Mouse (Mus musculus) stomach, postnatal 0 days (tissue): ENCODE measurements around the gene Nacad. TPM values are rescaled to one million over a fixed set of nuclear protein-coding genes. Genes with fewer than 3 reads are reported as not detected.
A peak's percentile ranks its signal among the peaks of the same experiment; 100 is the strongest.

Experiments used
- ATAC-seq: fragments of 200-750 bp; cut with Nextera tagmentation; 2 replicates; pipeline ENCODE4 v1.8.0; 2017; ENCODE audit not compliant: low FRiP score, low TSS enrichment
- DNase-seq: peaks from one replicate; pipeline ENCODE4 v3.0.0-alpha.2; 2016; ENCODE audit warnings: low spot score
- H3K27ac ChIP-seq: fragments of 300-500 bp; sonication (generic); replicated peaks from 2 replicates; pipeline ENCODE4 v1.5.1; 2014; ENCODE audit warnings: mild to moderate bottlenecking, control low read depth
- H3K27me3 ChIP-seq: fragments of 300-500 bp; sonication (generic); 2 replicates; pipeline ENCODE4 v1.6.1; 2014; ENCODE audit warnings: low read length; ENCODE audit not compliant: control insufficient read depth, insufficient read depth
- H3K36me3 ChIP-seq: fragments of 300-500 bp; sonication (generic); 2 replicates; pipeline ENCODE4 v1.6.1; 2014; ENCODE audit warnings: low read length, mixed read lengths; ENCODE audit not compliant: control insufficient read depth, insufficient read depth
- H3K4me1 ChIP-seq: fragments of 300-500 bp; sonication (generic); replicated peaks from 2 replicates; pipeline ENCODE4 v1.6.1; 2014; ENCODE audit warnings: antibody characterized with exemption; ENCODE audit not compliant: control insufficient read depth, insufficient read depth
- H3K4me2 ChIP-seq: fragments of 300-500 bp; sonication (generic); replicated peaks from 2 replicates; pipeline ENCODE4 v1.6.1; 2014; ENCODE audit warnings: low read depth, mild to moderate bottlenecking, control low read depth, moderate library complexity
- H3K4me3 ChIP-seq: fragments of 300-500 bp; sonication (generic); 2 replicates; pipeline ENCODE4 v1.5.1; 2014; ENCODE audit warnings: low read depth, low read length, control low read depth
- H3K9ac ChIP-seq: fragments of 300-500 bp; sonication (generic); 2 replicates; pipeline ENCODE4 v1.6.1; 2014; ENCODE audit warnings: mild to moderate bottlenecking, low read length, control low read depth, mixed read lengths
- H3K9me3 ChIP-seq: fragments of 300-500 bp; sonication (generic); 2 replicates; pipeline ENCODE4 v1.6.1; 2016; ENCODE audit warnings: low read length; ENCODE audit not compliant: control insufficient read depth
- CTCF ChIP-seq: IDR thresholded peaks from 2 replicates; pipeline ENCODE4 v1.5.1; 2016; ENCODE audit warnings: antibody characterized with exemption, low read depth, mild to moderate bottlenecking, moderate library complexity
- EP300 ChIP-seq: optimal IDR thresholded peaks from 2 replicates; pipeline ENCODE3; 2016; ENCODE audit warnings: antibody characterized with exemption
- WGBS: fragments of 180-500 bp; shearing (Covaris S2); extraction: QIAGEN DNeasy Blood & Tissue Kit; methylation state at CpG from one replicate; pipeline ENCODE4 v1.1.7; 2014; 5-methylcytosine and 5-hydroxymethylcytosine counted together
- polyA plus RNA-seq: library from polyadenylated mRNA; unstranded; fragments of >200 nt; fragmentation: Nextera tagmentation; extraction: Ambion mirVana; gene quantifications from 2 replicates; pipeline ENCODE4 v1.2.1, GENCODE M21; 2015

Nacad gene
- polyA plus RNA-seq, 1 experiment from 2014 or later, result 7.3 TPM

DNA sequence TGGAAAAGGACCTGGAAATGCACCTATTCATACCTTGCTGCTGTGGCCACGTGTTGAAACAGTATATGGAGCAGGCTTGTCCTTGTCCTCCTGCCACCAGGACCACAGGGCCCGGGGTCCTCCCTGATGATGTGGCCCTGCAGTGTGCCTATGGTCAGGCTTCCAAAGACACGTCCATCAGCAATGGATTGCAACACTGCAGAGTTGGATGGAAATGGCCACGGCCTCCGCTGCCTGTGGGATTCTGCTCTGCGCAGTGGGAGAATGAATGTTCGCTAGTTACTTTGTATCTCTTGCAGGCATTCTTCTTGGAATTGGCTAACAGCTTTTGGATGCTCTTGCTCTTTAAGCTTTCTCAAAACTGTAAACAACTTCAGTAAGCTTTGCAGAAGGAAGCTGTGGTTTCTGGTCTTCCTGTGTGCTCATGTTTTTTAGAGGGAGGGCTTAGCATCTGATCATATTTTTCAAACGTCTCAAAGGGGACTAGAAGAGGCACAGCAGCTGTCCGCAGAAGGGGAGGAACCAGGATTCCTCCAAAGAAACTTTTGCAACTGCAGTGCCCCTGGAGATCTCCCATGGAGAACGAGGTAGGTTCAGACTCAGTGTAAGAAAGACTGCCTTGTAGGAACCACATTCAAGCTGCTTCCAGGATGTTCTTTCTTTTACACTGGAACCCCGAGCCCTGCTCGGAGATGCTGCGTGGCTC lies 45.0 kb downstream of the Nacad start:
- DNase-seq, result no peak
- 65% methylated on average over 13 of the region's 13 CpGs for WGBS
- H3K4me3 ChIP-seq, result peak overlapping the region; percentile 17; the same call in 1 of the 2 replicates
- no peak for TF ChIP-seq CTCF
- TF ChIP-seq EP300, result no peak
- H3K4me1 ChIP-seq, result no peaks in the 10 kb centered on the region
- H3K9ac ChIP-seq, result no peak overlapping the region
- H3K27me3 ChIP-seq, result no peaks in the 10 kb centered on the region
- H3K4me2 ChIP-seq, result peak overlapping the region; percentile 33
- H3K9me3 ChIP-seq, result no peaks in the 10 kb centered on the region
- H3K36me3 ChIP-seq, result no peaks in the 10 kb centered on the region
- peak overlapping the region; percentile 84 for H3K27ac ChIP-seq
- peak; percentile 59; the same call in 1 of the 2 replicates for ATAC-seq

DNA sequence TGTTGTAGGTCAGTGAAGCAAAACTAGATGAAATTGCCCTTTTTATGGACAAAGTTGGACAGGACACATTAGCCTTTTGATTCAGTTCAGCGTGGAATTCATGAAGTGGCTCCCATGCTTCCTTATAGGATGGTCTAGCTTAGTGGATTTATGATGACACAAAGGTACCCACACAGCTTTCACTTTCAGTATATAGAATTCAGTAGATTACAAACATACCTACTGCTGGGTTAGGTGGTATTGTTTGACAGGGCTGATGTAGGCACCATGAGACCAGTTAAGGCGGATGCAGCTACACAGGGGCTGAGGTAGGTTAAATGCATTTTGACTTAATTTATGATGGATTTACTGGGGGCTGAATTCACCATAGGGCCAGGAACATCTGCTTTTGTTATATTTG lies 45.9 kb downstream of the Nacad start:
- Histone ChIP-seq H3K9me3 (no peaks in the 10 kb centered on the region), H3K27ac (no peak overlapping the region), H3K4me1 (no peaks in the 10 kb centered on the region), H3K9ac (no peak overlapping the region), H3K4me3 (no peak overlapping the region), H3K27me3 (no peaks in the 10 kb centered on the region), H3K4me2 (no peak overlapping the region), H3K36me3 (no peaks in the 10 kb centered on the region)
- ATAC-seq, result no peak
- WGBS, result 92% methylated on average over 2 of the region's 2 CpGs
- TF ChIP-seq EP300, result no peak
- TF ChIP-seq CTCF, result no peak
- no peak for DNase-seq

DNA sequence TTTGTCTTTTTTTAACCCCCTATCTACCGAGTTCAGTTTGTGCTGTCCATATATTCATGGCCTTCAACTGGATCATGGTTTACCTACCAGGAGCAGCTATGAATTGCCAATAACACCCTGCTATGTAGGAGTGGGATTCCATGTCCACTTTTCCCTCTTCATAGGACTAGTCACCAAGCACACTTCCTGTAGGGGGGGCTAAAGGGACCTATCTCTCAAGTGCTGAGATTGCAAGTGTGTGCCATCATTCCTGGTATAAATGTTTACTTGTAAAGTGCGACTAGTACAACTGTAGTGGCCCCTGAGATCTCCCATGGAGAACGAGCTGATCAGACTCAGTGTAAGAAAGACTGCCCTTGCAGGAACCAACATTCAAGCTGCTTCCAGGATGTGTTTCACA lies 47.6 kb downstream of the Nacad start:
- Histone ChIP-seq H3K9me3 (no peaks in the 10 kb centered on the region), H3K36me3 (no peaks in the 10 kb centered on the region), H3K9ac (no peak overlapping the region), H3K27ac (no peak overlapping the region), H3K4me3 (no peak overlapping the region), H3K4me2 (no peak overlapping the region), H3K4me1 (no peaks in the 10 kb centered on the region; the same call in 1 of the 2 replicates), H3K27me3 (no peaks in the 10 kb centered on the region)
- TF ChIP-seq EP300 (no peak), CTCF (no peak; the same call in 1 of the 2 replicates)
- no peak for DNase-seq
- ATAC-seq, result no peak
- WGBS, result 64% methylated on average over 3 of the region's 3 CpGs

DNA sequence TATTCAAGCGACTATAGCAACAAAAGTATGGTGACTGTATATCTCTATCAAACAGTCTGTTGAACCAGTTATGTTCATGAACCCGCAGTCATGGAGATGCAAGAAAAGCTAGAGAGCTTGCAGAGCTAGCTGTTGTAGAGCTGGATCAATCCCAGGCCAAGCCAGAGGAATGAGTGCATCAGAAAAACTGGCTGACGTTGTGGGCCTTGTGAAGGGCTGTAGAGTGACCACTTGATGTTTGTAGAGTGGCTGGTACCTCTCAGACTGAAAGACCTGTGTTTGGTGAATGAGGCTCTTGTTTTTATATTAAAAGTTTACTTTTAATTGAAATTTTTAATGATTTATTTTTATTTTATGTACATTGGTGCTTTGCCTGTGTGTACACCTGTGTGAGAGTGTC lies 55.7 kb downstream of the Nacad start:
- H3K4me3 ChIP-seq, result no peak overlapping the region
- no peak overlapping the region for H3K9ac ChIP-seq
- no peaks in the 10 kb centered on the region for H3K36me3 ChIP-seq
- DNase-seq (no peak), ATAC-seq (no peak)
- H3K27me3 ChIP-seq, result no peaks in the 10 kb centered on the region
- no peak overlapping the region for H3K27ac ChIP-seq
- no peak overlapping the region for H3K4me2 ChIP-seq
- H3K4me1 ChIP-seq, result peaks cover 6% of the 10 kb centered on the region
- 77% methylated on average over 3 of the region's 3 CpGs for WGBS
- TF ChIP-seq CTCF, result no peak
- no peak for TF ChIP-seq EP300
- no peaks in the 10 kb centered on the region for H3K9me3 ChIP-seq

DNA sequence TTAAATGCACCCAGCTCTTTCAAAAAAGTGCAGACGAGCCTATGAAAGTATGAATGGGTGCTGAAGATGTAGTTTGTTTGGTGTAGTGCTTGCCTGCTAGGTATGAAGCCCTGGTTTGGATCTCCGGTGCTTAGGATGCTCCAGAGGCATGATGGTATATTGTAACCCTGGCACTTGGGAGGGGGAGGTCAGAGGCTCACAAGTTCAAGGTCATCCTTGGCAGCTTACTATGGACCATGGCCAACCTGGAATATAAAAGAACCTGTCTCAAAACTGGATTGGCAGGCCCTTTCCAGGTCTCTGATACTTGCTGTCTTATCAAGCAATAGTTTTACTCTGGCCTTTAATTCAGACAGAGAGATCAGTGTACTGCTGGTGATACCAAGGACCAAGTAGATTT lies 56.1 kb downstream of the Nacad start:
- DNase-seq (no peak), ATAC-seq (no peak)
- WGBS, result 82% methylated on average over 2 of the region's 2 CpGs
- H3K9me3 ChIP-seq, result no peaks in the 10 kb centered on the region
- no peaks in the 10 kb centered on the region for H3K36me3 ChIP-seq
- TF ChIP-seq CTCF, result no peak
- no peak for TF ChIP-seq EP300
- H3K4me1 ChIP-seq, result peaks cover 6% of the 10 kb centered on the region
- no peak overlapping the region for H3K4me3 ChIP-seq
- no peaks in the 10 kb centered on the region for H3K27me3 ChIP-seq
- H3K27ac ChIP-seq, result no peak overlapping the region
- no peak overlapping the region for H3K4me2 ChIP-seq
- no peak overlapping the region for H3K9ac ChIP-seq

Other genes with a start within 250 kb of the Nacad start
- 7.1 and 8.7 TPM in 2 replicates for gene Zmiz2, start 217.0 kb downstream of the Nacad start, polyA plus RNA-seq
- 4,199 and 4,786 TPM in 2 replicates for gene Ppia, start 190.6 kb downstream of the Nacad start, polyA plus RNA-seq
- gene H2afv, start 161.6 kb downstream of the Nacad start, polyA plus RNA-seq, result 187 and 198 TPM in 2 replicates
- 17.5 and 19.6 TPM in 2 replicates for gene Purb, start 130.1 kb downstream of the Nacad start, polyA plus RNA-seq
- 0.77 and 0.85 TPM in 2 replicates for gene Myo1g, start 85.1 kb downstream of the Nacad start, polyA plus RNA-seq
- gene Ccm2, start 59.2 kb downstream of the Nacad start, polyA plus RNA-seq, result 45.7 and 45.9 TPM in 2 replicates
- gene Tbrg4, start 20.0 kb upstream of the Nacad start, polyA plus RNA-seq, result 29.3 and 31.2 TPM in 2 replicates
- 2.6 and 5.3 TPM in 2 replicates for gene Wap, start 32.6 kb upstream of the Nacad start, polyA plus RNA-seq
- 11.6 and 12.8 TPM in 2 replicates for gene Ramp3, start 52.5 kb upstream of the Nacad start, polyA plus RNA-seq
- not detected in 2 replicates for gene Gm11983, start 231.6 kb upstream of the Nacad start, polyA plus RNA-seq